Mouse (Mus musculus): ENCODE results near the gene Shb. TPM values are rescaled to one million over a fixed set of nuclear protein-coding genes. Genes with fewer than 3 reads are reported as not detected.

Shb gene
- polyA plus RNA-seq, 1 experiment from 2014 or later: 3.5 TPM

DNA sequence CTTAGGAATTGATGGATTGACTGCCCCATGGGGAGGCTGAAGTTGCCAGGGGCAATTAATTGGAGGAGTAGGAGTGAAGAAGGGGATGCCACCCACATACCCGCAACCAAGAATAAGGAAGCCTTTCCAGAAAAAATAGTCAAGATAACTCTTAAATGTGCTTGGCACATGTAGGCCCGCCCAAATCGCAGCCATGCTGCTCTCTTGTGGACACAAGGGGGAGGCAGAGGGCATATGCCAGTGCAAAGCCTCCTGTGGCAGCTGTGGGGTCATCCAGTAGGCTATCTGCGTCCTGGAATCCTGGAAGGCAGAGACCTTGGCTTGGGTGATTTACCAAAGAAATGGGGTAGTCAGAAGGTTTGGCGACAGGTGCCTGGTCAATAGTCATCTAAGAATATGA, 17.2 kb upstream of the Shb start:
- no peaks in the 10 kb centered on the region for H3K4me1 ChIP-seq (ENCODE audit: control insufficient read depth, insufficient read depth, low read length)
- no peak overlapping the region for H3K4me3 ChIP-seq (ENCODE audit: low read depth, low read length)
- no peak overlapping the region for H3K9ac ChIP-seq (ENCODE audit: low read depth, low read length)
- H3K9me3 ChIP-seq (replicated peaks; ENCODE audit: control insufficient read depth, low read length, poor library complexity, severe bottlenecking): no peaks in the 10 kb centered on the region
- no peak for ATAC-seq
- no peak overlapping the region for H3K4me2 ChIP-seq (ENCODE audit: low read length)
- no peaks in the 10 kb centered on the region for H3K27me3 ChIP-seq (ENCODE audit: control insufficient read depth, insufficient read depth, low read depth, low read length)
- 74% methylated on average over 5 of the region's 5 CpGs for WGBS
- H3K27ac ChIP-seq (ENCODE audit: low read length): no peak overlapping the region
- H3K36me3 ChIP-seq (ENCODE audit: control insufficient read depth, insufficient read depth, low read length): no peaks in the 10 kb centered on the region

DNA sequence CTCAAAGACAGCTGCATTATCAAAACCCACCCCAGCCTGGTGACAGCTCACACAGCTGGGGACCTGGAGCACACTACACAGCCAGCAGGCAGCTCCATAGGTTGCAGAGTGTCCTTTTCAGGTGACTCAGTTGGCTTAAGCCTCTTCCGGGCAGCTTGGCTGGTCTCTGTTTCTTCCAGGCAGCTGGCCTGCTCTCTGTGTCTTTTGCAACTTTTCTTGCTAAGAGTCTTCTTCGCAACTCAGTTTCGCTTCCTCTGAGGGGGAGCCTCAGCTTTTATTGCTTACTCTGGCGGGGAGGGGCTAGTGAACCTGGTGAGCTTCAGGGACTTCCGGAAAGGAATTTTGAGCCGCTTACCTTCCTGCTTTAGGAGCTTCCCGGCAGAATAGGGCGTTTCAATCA, 13.6 kb upstream of the Shb start:
- Histone ChIP-seq H3K4me1 (ENCODE audit: control insufficient read depth, insufficient read depth, low read length) (0 out of 2 replicates have a peak, but pooled peaks cover under 1% of the 10 kb centered on the region), H3K36me3 (ENCODE audit: control insufficient read depth, insufficient read depth, low read length) (no peaks in the 10 kb centered on the region), H3K27me3 (ENCODE audit: control insufficient read depth, insufficient read depth, low read depth, low read length) (no peaks in the 10 kb centered on the region), H3K4me2 (ENCODE audit: low read length) (no peak overlapping the region), H3K9me3 (replicated peaks; ENCODE audit: control insufficient read depth, low read length, poor library complexity, severe bottlenecking) (no peaks in the 10 kb centered on the region), H3K27ac (ENCODE audit: low read length) (no peak overlapping the region), H3K9ac (ENCODE audit: low read depth, low read length) (no peak overlapping the region), H3K4me3 (ENCODE audit: low read depth, low read length) (no peak overlapping the region)
- 64% methylated on average over 8 of the region's 8 CpGs for WGBS
- ATAC-seq: no peak

DNA sequence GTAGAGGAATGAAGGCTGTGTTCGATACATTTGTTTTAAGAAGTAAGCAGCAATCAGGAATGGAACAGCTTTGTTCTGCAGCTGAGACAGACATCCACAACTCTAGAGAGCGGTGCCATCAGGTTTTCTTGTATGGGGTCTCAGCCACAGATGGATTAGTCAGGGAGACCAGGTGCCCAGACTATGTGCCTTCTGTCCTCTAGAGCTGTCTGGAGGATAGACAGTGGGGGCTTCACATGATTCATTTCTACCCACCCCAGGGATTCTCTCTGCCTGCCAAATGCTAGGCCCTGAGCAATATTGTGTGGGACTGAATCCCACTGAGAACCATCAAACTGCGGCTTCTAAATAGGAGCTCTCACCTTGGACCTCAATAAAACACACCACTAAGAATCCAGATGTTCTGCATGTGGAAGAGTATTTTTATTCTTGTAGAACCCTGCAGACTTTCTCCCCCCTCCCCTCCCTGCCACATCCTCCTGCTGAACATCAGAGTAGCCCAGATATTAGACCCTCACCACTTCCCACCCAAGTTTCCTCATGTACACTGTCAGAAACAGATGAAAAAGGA, 11.3 kb upstream of the Shb start:
- no peak overlapping the region for H3K4me2 ChIP-seq (ENCODE audit: low read length)
- H3K9me3 ChIP-seq (replicated peaks; ENCODE audit: control insufficient read depth, low read length, poor library complexity, severe bottlenecking): no peaks in the 10 kb centered on the region
- H3K27ac ChIP-seq (ENCODE audit: low read length): no peak overlapping the region
- ATAC-seq: no peak
- no peak overlapping the region for H3K4me3 ChIP-seq (ENCODE audit: low read depth, low read length)
- no peak overlapping the region for H3K9ac ChIP-seq (ENCODE audit: low read depth, low read length)
- H3K36me3 ChIP-seq (ENCODE audit: control insufficient read depth, insufficient read depth, low read length): no peaks in the 10 kb centered on the region
- peaks cover 2% of the 10 kb centered on the region; the same call in 1 of the 2 replicates for H3K4me1 ChIP-seq (ENCODE audit: control insufficient read depth, insufficient read depth, low read length)
- WGBS: 89% methylated on average over 3 of the region's 3 CpGs
- H3K27me3 ChIP-seq (ENCODE audit: control insufficient read depth, insufficient read depth, low read depth, low read length): no peaks in the 10 kb centered on the region

DNA sequence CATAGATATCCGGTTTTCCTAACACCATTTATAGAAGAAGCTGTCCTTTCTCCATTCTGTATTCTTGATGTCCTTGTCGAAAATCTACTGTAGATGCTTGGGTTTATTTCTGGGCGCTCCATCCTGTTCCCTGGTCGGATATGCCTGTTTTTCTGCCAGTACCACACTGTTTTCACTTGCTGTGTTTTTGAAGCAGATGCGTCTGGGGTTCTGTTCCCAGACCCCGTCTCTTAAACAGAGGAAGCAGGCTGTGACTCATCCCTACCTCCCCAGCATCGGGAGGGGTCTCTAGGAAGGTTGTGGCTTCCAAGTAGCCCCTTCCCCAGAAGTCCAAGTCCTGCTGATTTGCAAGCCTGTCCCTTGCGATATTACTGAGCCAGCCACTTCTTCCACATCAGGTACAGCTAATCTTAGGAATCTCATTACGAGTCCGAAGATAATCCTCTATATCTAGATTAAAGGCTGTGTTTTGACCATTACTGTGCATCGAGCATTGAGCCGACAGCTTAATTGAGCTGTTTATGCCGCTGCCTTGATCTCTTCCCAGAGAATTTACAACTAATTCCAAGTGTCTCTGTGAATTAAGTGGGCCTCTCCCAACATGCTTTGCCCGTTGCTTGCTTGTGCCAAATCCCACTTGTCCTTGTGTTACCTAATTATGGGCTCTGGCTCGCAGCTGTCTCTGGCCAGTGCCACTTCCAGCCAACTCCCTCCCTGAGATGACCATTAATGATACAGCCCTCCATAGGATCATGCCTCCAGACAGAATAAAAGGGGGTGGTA, 8.1 kb upstream of the Shb start:
- Histone ChIP-seq H3K27ac (ENCODE audit: low read length) (no peak overlapping the region), H3K4me1 (ENCODE audit: control insufficient read depth, insufficient read depth, low read length) (peaks cover 2% of the 10 kb centered on the region; the same call in 1 of the 2 replicates), H3K9me3 (replicated peaks; ENCODE audit: control insufficient read depth, low read length, poor library complexity, severe bottlenecking) (no peaks in the 10 kb centered on the region), H3K9ac (ENCODE audit: low read depth, low read length) (no peak overlapping the region), H3K4me3 (ENCODE audit: low read depth, low read length) (no peak overlapping the region), H3K27me3 (ENCODE audit: control insufficient read depth, insufficient read depth, low read depth, low read length) (no peaks in the 10 kb centered on the region), H3K4me2 (ENCODE audit: low read length) (no peak overlapping the region), H3K36me3 (ENCODE audit: control insufficient read depth, insufficient read depth, low read length) (no peaks in the 10 kb centered on the region)
- 39% methylated on average over 15 of the region's 15 CpGs for WGBS
- ATAC-seq: no peak

DNA sequence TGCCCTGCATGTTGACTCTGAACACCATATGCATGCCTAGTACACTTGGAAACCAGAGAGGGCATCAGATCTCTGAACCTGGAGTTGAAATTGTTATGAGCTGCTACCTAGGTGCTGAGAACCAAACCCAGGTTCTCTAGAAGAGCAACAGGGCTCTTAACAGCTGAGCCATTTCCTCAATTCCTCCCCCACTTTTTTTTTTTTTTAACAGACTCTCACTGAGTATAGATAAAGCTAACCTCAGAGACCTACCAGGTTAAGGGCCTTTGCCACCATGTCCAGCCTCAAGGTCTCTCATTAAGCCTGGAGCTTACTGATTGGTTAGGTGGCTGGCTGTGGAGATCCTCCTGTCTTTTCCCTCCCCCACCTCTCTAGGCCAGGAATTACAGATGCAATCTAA, 6.9 kb upstream of the Shb start:
- Histone ChIP-seq H3K9ac (ENCODE audit: low read depth, low read length) (no peak overlapping the region), H3K36me3 (ENCODE audit: control insufficient read depth, insufficient read depth, low read length) (no peaks in the 10 kb centered on the region), H3K4me2 (ENCODE audit: low read length) (no peak overlapping the region), H3K4me1 (ENCODE audit: control insufficient read depth, insufficient read depth, low read length) (peaks cover 2% of the 10 kb centered on the region; the same call in 1 of the 2 replicates), H3K27me3 (ENCODE audit: control insufficient read depth, insufficient read depth, low read depth, low read length) (no peaks in the 10 kb centered on the region), H3K4me3 (ENCODE audit: low read depth, low read length) (no peak overlapping the region), H3K9me3 (replicated peaks; ENCODE audit: control insufficient read depth, low read length, poor library complexity, severe bottlenecking) (no peaks in the 10 kb centered on the region), H3K27ac (ENCODE audit: low read length) (no peak overlapping the region)
- no peak for ATAC-seq

DNA sequence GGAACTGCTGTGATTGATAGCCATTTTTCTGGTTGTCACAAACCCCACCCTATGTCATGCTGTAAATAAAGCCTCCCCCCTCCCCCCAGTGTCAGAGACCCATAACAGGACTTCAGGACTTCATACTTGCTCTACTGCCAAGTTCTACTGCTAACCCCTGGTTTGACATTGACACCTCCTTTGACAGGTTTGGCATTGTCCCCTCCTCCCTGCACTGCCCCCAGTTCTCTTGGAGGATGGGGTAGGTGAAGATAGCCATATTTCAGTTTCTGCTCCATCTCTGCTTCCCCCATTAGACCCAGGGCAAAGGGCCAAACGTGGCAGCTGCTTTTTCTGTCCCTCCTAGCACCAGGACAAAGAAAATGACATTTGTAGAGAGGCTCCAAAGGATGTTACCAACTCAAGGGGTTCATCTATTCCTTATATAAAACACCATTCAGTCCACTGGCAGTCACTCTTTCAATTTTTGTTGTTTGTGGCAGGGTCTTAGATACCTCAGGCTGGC, 1.2 kb upstream of the Shb start:
- Histone ChIP-seq H3K4me1 (ENCODE audit: control insufficient read depth, insufficient read depth, low read length) (peaks cover 10% of the 10 kb centered on the region), H3K9ac (ENCODE audit: low read depth, low read length) (no peak overlapping the region), H3K9me3 (replicated peaks; ENCODE audit: control insufficient read depth, low read length, poor library complexity, severe bottlenecking) (no peaks in the 10 kb centered on the region), H3K27ac (ENCODE audit: low read length) (no peak overlapping the region), H3K36me3 (ENCODE audit: control insufficient read depth, insufficient read depth, low read length) (no peaks in the 10 kb centered on the region), H3K4me2 (ENCODE audit: low read length) (no peak overlapping the region), H3K4me3 (ENCODE audit: low read depth, low read length) (no peak overlapping the region), H3K27me3 (ENCODE audit: control insufficient read depth, insufficient read depth, low read depth, low read length) (no peaks in the 10 kb centered on the region)
- 31% methylated on average over 1 of the region's 1 CpGs for WGBS
- ATAC-seq: no peak

DNA sequence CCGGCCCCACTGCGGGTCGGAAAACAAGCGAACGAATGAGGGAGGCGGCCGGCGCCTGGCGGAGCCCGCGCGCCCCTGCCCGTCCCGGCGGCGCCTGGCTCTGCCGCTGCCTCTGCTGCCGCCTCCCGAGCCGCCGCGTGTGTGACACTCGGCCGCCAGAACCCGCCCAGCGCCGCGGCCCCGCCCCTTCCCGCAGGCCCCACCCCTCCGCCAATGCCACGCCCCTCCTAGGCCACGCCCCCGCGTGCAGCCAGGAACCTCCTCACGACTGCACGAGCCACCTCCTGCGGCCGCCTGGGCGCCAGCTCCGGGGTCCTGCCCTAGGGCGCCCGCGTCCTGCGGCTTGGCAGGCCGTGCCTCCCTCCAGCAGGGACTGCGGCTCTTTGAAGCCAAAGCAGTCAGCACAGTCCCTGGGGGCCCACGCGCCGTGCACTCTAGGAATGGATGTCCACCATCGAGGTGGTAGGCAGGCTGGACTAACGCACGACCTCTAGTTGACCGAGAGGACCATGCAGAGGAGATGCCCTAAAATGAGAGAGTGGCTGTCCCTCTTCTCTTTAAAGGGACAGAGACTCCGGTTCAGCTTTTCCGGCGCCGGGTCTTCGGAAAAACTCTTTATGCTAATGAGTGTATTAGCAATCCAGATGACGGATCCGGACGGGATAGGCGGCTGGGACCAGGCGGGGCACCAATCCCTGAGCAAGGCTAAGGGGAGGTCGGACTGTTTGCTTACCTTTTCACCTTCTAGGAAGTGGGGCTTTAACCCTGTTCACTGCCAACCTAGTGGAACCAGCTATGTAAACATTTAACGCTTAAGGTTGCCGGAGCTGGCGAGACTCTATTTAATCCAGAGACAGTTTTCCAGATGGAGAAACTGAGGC, 1.4 kb downstream of the Shb start:
- Histone ChIP-seq H3K4me1 (ENCODE audit: control insufficient read depth, insufficient read depth, low read length) (peaks cover 30% of the 10 kb centered on the region), H3K27ac (ENCODE audit: low read length) (peak overlapping the region; percentile 82), H3K4me2 (ENCODE audit: low read length) (peak overlapping the region; percentile 92), H3K27me3 (ENCODE audit: control insufficient read depth, insufficient read depth, low read depth, low read length) (peaks cover 4% of the 10 kb centered on the region; the same call in 1 of the 2 replicates), H3K4me3 (ENCODE audit: low read depth, low read length) (peak overlapping the region; percentile 82), H3K9ac (ENCODE audit: low read depth, low read length) (peak overlapping the region; percentile 81), H3K9me3 (replicated peaks; ENCODE audit: control insufficient read depth, low read length, poor library complexity, severe bottlenecking) (no peaks in the 10 kb centered on the region), H3K36me3 (ENCODE audit: control insufficient read depth, insufficient read depth, low read length) (no peaks in the 10 kb centered on the region)
- peak; percentile 89 for ATAC-seq
- 0% methylated on average over 42 of the region's 68 CpGs for WGBS

DNA sequence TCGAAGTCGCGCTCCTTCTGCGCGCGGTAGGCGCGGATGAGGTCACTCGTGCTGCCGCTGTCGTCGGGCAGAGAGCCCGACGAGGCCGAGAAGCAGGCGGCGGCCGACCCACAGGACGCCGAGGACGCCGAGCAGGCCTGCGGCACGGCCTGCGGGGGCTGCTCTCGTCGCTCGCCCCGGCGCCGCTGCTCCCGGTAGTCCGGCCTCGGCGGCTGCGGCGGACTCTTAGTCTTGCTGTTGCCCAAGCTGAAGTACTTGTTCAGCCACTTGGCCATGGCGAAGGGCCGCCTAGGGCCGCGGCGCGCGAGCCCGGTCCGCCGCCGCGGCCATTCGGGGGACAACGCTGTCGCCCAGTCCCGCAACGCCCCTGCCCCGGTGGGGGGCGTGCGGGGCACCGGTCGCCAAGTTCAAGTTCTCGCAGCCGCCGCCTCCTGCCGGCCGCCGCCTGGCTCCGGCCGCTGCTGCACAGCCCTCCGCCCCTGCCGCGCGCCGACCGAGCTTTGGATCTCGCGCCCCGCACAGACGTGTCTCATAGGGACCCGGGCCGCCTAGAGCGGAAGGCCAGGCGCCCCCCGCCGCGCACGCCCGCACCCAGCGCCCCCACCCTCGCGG, 2.2 kb downstream of the Shb start:
- peaks cover 34% of the 10 kb centered on the region for H3K4me1 ChIP-seq (ENCODE audit: control insufficient read depth, insufficient read depth, low read length)
- H3K36me3 ChIP-seq (ENCODE audit: control insufficient read depth, insufficient read depth, low read length): no peaks in the 10 kb centered on the region
- H3K9me3 ChIP-seq (replicated peaks; ENCODE audit: control insufficient read depth, low read length, poor library complexity, severe bottlenecking): no peaks in the 10 kb centered on the region
- peak overlapping the region; percentile 81 for H3K9ac ChIP-seq (ENCODE audit: low read depth, low read length)
- H3K27me3 ChIP-seq (ENCODE audit: control insufficient read depth, insufficient read depth, low read depth, low read length): peaks cover 4% of the 10 kb centered on the region; the same call in 1 of the 2 replicates
- WGBS: 0% methylated on average over 64 of the region's 89 CpGs
- peak overlapping the region; percentile 82 for H3K27ac ChIP-seq (ENCODE audit: low read length)
- peak; percentile 57 for ATAC-seq
- H3K4me3 ChIP-seq (ENCODE audit: low read depth, low read length): peak overlapping the region; percentile 82
- peak overlapping the region; percentile 92 for H3K4me2 ChIP-seq (ENCODE audit: low read length)
